Mouse (Mus musculus): ENCODE data around the gene Med18.
"Not testable (repeated sequence)": the region's sequence is repeated elsewhere in the genome, so short reads cannot be mapped to it uniquely, and the experiment has no call there.

Med18 gene

DNA sequence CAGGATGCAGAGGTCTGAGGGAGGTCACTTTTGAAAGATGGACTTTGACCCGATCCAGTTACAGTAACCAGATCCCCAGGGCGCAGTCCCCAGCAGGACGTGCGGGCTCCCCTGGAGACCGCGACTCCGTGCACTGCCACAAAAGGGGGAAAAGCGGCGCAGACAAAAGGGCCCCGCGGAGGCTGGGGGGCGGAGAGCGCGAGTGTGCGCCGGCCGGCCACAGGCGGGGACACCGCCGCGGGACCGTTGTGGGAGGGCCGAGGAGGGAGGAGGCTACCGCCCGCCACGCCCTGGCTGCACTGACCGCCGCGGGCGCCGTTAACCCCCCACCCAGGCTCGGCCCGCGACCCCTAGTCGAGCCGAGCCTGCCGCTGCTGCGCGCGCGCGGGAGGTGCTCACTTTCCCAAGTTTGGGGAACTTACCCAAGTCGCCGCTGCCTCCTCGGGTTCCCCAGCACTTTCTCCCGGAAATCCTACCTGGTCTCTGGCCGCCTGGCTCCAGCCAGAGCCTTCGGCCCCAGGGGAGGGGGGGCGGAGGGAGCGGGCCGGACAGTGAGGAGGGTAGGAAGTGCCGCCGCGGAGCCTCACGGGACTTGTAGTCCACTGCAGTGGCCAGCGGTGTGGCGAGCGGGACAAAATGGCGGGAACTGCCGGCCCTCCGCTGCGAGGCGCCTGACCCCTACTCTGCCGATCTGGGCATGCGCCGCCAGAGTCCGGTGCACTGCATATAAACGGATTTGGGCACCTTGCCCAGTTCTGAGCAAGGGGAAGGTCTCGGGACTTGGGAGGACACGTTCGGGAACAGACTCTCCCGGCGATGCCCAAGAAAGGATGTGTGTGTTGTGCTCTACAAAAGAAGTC lies 41.6 kb downstream of the Med18 start, which contains the start of gene Phactr4:
TSS of gene Phactr4 (minus strand) at position 567 of the 860 bp plus-strand sequence.
- DNase-seq (ENCODE audit: low read depth, low spot score): peak; percentile 84

DNA sequence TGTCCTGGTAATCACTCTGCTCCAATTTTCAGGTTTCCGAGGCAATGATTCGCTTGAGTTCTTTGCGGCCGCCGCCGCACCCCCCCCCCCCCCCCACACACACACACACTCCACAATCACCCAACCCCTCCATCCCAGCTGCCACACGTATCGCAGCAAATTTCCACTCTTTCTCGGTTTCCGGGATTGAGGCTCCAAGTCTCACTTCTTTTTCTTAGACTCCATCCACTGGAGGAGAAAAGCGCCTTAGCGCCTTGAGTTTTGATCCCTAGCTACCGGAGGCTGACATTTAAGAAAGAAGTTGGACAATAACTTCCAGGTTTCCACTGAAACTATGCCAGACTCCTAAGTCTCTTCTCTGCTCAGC lies 42.2 kb downstream of the Med18 start:
- DNase-seq (ENCODE audit: low read depth, low spot score): no peak

DNA sequence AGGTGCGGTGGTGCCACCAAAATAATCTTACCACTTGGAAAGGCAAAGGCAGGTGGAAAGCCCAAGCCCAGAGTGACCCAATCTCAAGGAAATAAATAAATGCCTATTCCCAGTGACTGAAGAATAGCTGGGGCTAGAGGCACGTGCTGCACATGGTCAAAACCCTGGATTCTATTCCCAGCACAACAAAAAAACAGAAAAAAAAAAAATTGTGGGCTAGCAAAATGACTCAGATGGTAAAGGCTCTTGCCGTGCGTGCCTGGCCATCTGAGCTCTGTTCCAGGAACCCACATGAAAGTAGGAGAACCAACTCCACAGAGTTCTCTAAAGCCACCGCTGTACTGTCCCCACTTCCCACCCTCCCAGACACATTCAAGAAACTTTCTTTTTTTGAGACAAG lies 43.2 kb downstream of the Med18 start:
- DNase-seq (ENCODE audit: low read depth, low spot score): no peak

DNA sequence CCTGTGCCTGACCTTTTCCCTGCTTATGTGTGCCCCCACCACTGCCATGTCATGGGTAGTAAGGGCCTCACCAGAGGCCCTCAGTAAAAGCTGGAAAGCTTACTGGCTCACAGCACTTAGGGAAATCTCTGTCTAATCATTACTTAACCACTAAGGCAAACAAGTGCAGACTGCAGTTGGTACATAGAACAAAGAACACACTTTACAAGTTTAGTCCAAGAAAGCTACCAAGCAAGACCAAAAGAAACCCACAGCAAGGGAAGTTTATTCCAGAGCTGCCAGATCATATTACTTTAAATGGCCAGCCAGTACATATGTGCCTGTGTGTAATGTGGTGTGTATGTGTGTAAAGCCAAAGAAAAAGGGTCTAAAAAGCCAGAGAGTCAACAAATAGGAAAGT lies 47.8 kb downstream of the Med18 start:
- DNase-seq (ENCODE audit: low read depth, low spot score): no peak

DNA sequence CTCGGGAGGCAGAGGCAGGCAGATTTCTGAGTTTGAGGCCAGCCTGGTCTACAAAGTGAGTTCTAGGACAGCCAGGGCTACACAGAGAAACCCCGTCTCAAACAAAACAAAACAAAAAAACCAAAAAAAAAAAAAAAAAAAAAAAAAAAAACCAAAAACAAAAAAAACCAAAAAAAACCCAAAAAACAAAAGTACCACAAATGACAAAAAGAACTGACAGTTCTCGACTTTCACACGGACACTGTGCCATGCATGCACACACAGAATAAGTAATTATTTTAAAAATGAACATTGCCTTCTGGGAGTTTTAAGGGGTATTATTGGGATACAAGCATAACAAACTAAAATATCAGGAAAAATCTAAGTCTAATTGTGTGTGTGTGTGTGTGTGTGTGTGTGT lies 50.5 kb downstream of the Med18 start:
- not testable (repeated sequence) for DNase-seq (ENCODE audit: low read depth, low spot score)

DNA sequence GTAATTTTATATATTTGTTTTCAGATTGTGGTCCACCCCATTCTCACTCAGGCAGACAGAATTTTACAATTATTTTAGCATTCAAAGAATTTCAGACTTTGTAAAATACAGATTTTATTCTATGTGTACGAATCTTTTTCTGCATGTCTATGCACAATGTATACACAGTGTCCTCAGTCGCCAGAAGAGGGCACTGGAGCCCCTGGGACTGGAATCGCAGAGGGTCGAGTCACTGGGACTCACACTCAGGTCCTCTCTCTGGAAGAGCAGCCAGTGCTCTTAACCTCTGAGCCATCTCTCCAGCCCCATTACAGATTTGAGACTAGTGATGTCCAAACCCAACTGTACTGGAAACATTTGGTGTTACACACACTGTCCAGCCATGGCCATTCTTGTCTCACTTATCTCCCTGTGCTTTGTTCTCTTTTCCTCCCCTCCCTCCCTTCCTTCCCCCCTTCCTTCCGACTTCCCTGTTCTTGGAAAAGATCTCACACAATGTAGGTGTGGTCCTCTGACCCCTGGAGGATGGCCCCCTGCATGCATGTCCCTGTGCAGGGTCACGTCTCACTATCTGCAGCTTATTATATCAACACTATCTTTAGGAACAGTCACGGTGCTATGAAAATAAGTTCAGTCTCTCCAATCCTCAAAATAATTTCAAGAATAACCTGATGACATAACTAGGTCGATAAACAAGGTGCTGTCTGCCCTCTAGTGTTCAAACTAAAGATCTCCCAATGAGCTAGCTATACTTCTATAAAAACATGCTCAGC lies 52.2 kb downstream of the Med18 start:
- no peak for DNase-seq (ENCODE audit: low read depth, low spot score)

DNA sequence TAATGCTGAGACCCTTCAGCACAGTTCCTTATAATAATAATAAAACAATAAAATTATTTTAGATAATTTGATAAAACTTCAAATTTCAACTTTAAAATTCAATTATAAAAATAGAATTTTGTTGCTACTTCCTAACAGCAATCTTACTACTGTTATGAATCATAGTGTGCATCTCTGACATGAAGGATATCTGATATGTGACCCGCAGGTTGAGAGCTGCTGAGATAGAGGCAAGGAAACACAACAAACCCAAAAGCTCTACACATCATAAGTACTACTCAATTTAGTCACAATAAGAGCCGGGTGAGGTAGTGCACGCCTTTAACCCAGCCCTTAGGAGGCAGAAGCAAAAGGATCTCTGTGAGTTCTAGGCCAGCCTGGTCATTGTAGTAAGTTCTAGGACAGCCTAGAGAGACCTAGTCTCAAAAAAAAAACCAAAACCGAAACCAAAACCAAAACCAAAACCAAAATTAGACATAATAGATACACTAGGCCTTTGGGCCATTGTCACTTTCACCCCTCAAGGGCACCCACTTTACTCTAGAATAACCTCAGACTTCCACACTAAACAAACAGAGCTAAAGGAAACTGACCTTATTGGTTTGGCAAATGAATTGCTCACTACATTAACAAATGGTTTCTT lies 54.0 kb downstream of the Med18 start:
- DNase-seq (ENCODE audit: low read depth, low spot score): no peak
